Mouse (Mus musculus) left cerebral cortex, postnatal 36 days (tissue): Measurements from ENCODE around the gene Tspyl1. TPM values are rescaled to one million over a fixed set of nuclear protein-coding genes. Genes with fewer than 3 reads are reported as not detected.
A peak's percentile ranks its signal among the peaks of the same experiment; 100 is the strongest.

ENCODE experiments used
- DNase-seq, 2 experiments: peaks; one replicate each; pipeline ENCODE4 v3.0.0; 2021 to 2022; ENCODE audit warnings: low spot score in 2 of 2, mixed read lengths in 1 of 2
- intact Hi-C: fragments of 180-260 bp; cut with DNase I; formaldehyde crosslinking; loops from one replicate; pipeline ENCODE4 v1.15.1; 2025
- total RNA-seq, 2 experiments: library from RNA; stranded (reverse); gene quantifications; 2 replicates each; pipeline ENCODE4 v1.2.3; 2021

The Tspyl1 gene
- total RNA-seq, 2 experiments from 2014 or later: 155 to 166 TPM

GRCm38 (mm10) chr10:34297299-34297979, 15.4 kb downstream of the Tspyl1 start, which contains the start of gene Tspyl4:
Tspyl4 (plus strand) TSS chr10:34297442.
- intact Hi-C loops: loop anchor here (2.0 to 5.0 kb wide), 2 partner anchors 15 to 280 kb away; partner anchors contain the start of genes Rwdd1 and Tspyl1
- peak; percentile 92 to 94 for DNase-seq

GRCm38 (mm10) chr10:34297980-34298753, 16.2 kb downstream of the Tspyl1 start:
- no peak for DNase-seq
- intact Hi-C loops: loop anchor here (2.0 to 5.0 kb wide), 2 partner anchors 15 to 281 kb away; partner anchors contain the start of genes Rwdd1 and Tspyl1

GRCm38 (mm10) chr10:34300368-34300767, 18.4 kb downstream of the Tspyl1 start:
- intact Hi-C loops: no loop called here
- no peak for DNase-seq

GRCm38 (mm10) chr10:34307070-34307469, 25.1 kb downstream of the Tspyl1 start:
- DNase-seq: no peak
- intact Hi-C loops: no loop called here

- intact Hi-C loops: no loop called here
- DNase-seq: no peak
Observed at GRCm38 (mm10) chr10:34309915-34310685, 28.1 kb downstream of the Tspyl1 start.

- no peak for DNase-seq
- intact Hi-C loops: no loop called here
Observed at GRCm38 (mm10) chr10:34312536-34312935, 30.5 kb downstream of the Tspyl1 start.

- peak; percentile 57 to 70 for DNase-seq
- intact Hi-C loops: no loop called here
Observed at GRCm38 (mm10) chr10:34316571-34317216, 34.7 kb downstream of the Tspyl1 start.

- intact Hi-C loops: no loop called here
- peak in 1 of 2 experiments; percentile 16 for DNase-seq
Observed at GRCm38 (mm10) chr10:34317217-34317606, 35.2 kb downstream of the Tspyl1 start.

- intact Hi-C loops: no loop called here
- DNase-seq: no peak
Observed at GRCm38 (mm10) chr10:34320809-34321208, 38.8 kb downstream of the Tspyl1 start.

- no peak for DNase-seq
- intact Hi-C loops: loop anchor here (2.0 kb wide), 1 partner anchor 290 kb away; the partner anchor contains the start of gene Trappc3l
Observed at GRCm38 (mm10) chr10:34326701-34327100, 44.7 kb downstream of the Tspyl1 start.

- intact Hi-C loops: loop anchor here (2.0 kb wide), 1 partner anchor 290 kb away; the partner anchor contains the start of gene Trappc3l
- DNase-seq: no peak
Observed at GRCm38 (mm10) chr10:34327144-34327543, 45.2 kb downstream of the Tspyl1 start.

- peak; percentile 19 to 43 for DNase-seq
- intact Hi-C loops: no loop called here
Observed at GRCm38 (mm10) chr10:34328310-34328709, 46.3 kb downstream of the Tspyl1 start.

Other genes starting within 250 kb of the Tspyl1 start
- gene Trappc3l, start 244.6 kb upstream of the Tspyl1 start, total RNA-seq: under 1 TPM; 0.34 to 0.62 TPM
- not detected for gene Calhm4, start 237.9 kb upstream of the Tspyl1 start, total RNA-seq
- 1 to 10 TPM; 2.7 to 3.0 TPM for gene Calhm5, start 185.7 kb upstream of the Tspyl1 start, total RNA-seq
- under 1 TPM; 0.36 to 0.69 TPM for gene Calhm6, start 154.2 kb upstream of the Tspyl1 start, total RNA-seq
- 10 to 100 TPM in 1 of 2 experiments, 1 to 10 TPM in 1; 6.5 to 10.5 TPM for gene Dse, start 74.5 kb upstream of the Tspyl1 start, total RNA-seq
- gene Tspyl4, start 15.3 kb downstream of the Tspyl1 start, total RNA-seq: 100 to 1,000 TPM; 363 to 401 TPM
- gene Col10a1, start 107.8 kb downstream of the Tspyl1 start, total RNA-seq: 1 to 10 TPM in 1 of 2 experiments, under 1 TPM in 1; 0.62 to 1.1 TPM
- gene Nt5dc1, start 136.4 kb downstream of the Tspyl1 start, total RNA-seq: 1 to 10 TPM; 2.3 to 3.9 TPM
- under 1 TPM; 0.20 TPM for gene Frk, start 201.2 kb downstream of the Tspyl1 start, total RNA-seq